Mouse (Mus musculus): ENCODE results near the gene Dph1.

GRCm38 (mm10) chr11:75203926-75204325 is 12.9 kb upstream of the Dph1 start:
- TF ChIP-seq CTCF (IDR thresholded peaks at IDR 0.05; ENCODE audit: low read depth) (no peak), EP300 (IDR thresholded peaks at IDR 0.05; ENCODE audit: low read depth) (no peak)
